Mouse (Mus musculus) kidney, adult 2 months (tissue): ENCODE results near the gene Med12l.

Experiments
- CTCF ChIP-seq: fragments of 200-500 bp; conservative IDR thresholded peaks from 2 replicates; pipeline ENCODE4 v1.5.1; 2011; ENCODE audit warnings: low read depth, mild to moderate bottlenecking, control low read depth, low read length, moderate library complexity, mixed read lengths; ENCODE audit not compliant: insufficient read depth, insufficient read length
- POLR2A ChIP-seq: fragments of 200-500 bp; IDR thresholded peaks from one replicate; pipeline ENCODE4 v1.6.1; 2011; ENCODE audit warnings: low read depth, low read length, control low read depth

- no peak for TF ChIP-seq CTCF
- no peak for TF ChIP-seq POLR2A
Observed at GRCm38 (mm10) chr3:59197329-59197948, 191.8 kb downstream of the Med12l start.
